Mouse (Mus musculus) myocyte (in vitro differentiated cells): ENCODE data around the gene Rex1bd. TPM values are rescaled to one million over a fixed set of nuclear protein-coding genes. Genes with fewer than 3 reads are reported as not detected.

Source experiments
- H3K27me3 ChIP-seq: one replicate; pipeline ENCODE4 v1.6.1; 2011; ENCODE audit not compliant: control insufficient read depth, insufficient read depth, insufficient read length
- H3K36me3 ChIP-seq: one replicate; pipeline ENCODE4 v1.6.1; 2011; ENCODE audit not compliant: control insufficient read depth, insufficient read depth
- H3K4me2 ChIP-seq: one replicate; pipeline ENCODE4 v1.6.1; 2011; ENCODE audit warnings: low read depth, control low read depth
- H3K4me3 ChIP-seq: one replicate; pipeline ENCODE4 v1.5.1; 2011; ENCODE audit warnings: mild to moderate bottlenecking, control low read depth, moderate library complexity
- H3K79me2 ChIP-seq: one replicate; pipeline ENCODE4 v1.6.1; 2011; ENCODE audit not compliant: control insufficient read depth, insufficient read depth
- H3ac ChIP-seq: one replicate; pipeline ENCODE4 v1.6.1; 2011; ENCODE audit not compliant: control insufficient read depth, insufficient read length
- CEBPB ChIP-seq: IDR thresholded peaks from 2 replicates; pipeline ENCODE4 v1.6.1; 2011; ENCODE audit warnings: mild to moderate bottlenecking, moderate library complexity; ENCODE audit not compliant: poor library complexity, insufficient read depth, severe bottlenecking
- E2F4 ChIP-seq: IDR thresholded peaks from one replicate; pipeline ENCODE4 v1.6.1; 2011; ENCODE audit warnings: mild to moderate bottlenecking, control low read depth, moderate library complexity; ENCODE audit not compliant: insufficient read depth
- MAX ChIP-seq: IDR thresholded peaks from one replicate; pipeline ENCODE4 v1.6.1; 2011; ENCODE audit warnings: low read depth, mild to moderate bottlenecking, control low read depth
- MYOD1 ChIP-seq, 3 experiments: IDR thresholded peaks; one replicate each; pipeline ENCODE4 v1.6.1; 2011; ENCODE audit warnings: control low read depth in 2 of 3, low read depth in 2 of 3, mild to moderate bottlenecking in 2 of 3, moderate library complexity in 1 of 3; ENCODE audit not compliant: insufficient read length in 2 of 3, control insufficient read depth in 1 of 3
- MYOG ChIP-seq, 3 experiments: IDR thresholded peaks; one replicate each; pipeline ENCODE4 v1.6.1; 2011; ENCODE audit warnings: control low read depth in 2 of 3, low read depth in 2 of 3, mild to moderate bottlenecking in 2 of 3; ENCODE audit not compliant: insufficient read length in 2 of 3, control insufficient read depth in 1 of 3, insufficient read depth in 1 of 3
- POLR2A ChIP-seq: IDR thresholded peaks from one replicate; pipeline ENCODE4 v1.6.1; 2011; ENCODE audit warnings: low read depth, mild to moderate bottlenecking, control low read depth, moderate library complexity; ENCODE audit not compliant: insufficient read length
- POLR2AphosphoS2 ChIP-seq: IDR thresholded peaks from one replicate; pipeline ENCODE4 v1.6.1; 2011; ENCODE audit warnings: low read depth, control low read depth; ENCODE audit not compliant: insufficient read length
- REST ChIP-seq: IDR thresholded peaks from one replicate; pipeline ENCODE4 v1.6.1; 2011; ENCODE audit warnings: mild to moderate bottlenecking, control low read depth, moderate library complexity; ENCODE audit not compliant: insufficient read depth, insufficient read length
- SRF ChIP-seq: IDR thresholded peaks from one replicate; pipeline ENCODE4 v1.6.1; 2011; ENCODE audit warnings: low read depth; ENCODE audit not compliant: control insufficient read depth, insufficient read length
- TCF12 ChIP-seq: IDR thresholded peaks from one replicate; pipeline ENCODE4 v1.6.1; 2011; ENCODE audit warnings: mild to moderate bottlenecking, control low read depth; ENCODE audit not compliant: poor library complexity, insufficient read depth, severe bottlenecking
- TCF3 ChIP-seq: IDR thresholded peaks from one replicate; pipeline ENCODE4 v1.6.1; 2011; ENCODE audit warnings: low read depth, control low read depth; ENCODE audit not compliant: insufficient read length
- USF1 ChIP-seq: IDR thresholded peaks from one replicate; pipeline ENCODE4 v1.6.1; 2011; ENCODE audit warnings: low read depth, mild to moderate bottlenecking, control low read depth, moderate library complexity
- polyA plus RNA-seq: library from polyadenylated mRNA; unstranded; fragments of >200 nt; fragmentation: generic; extraction: Trizol; gene quantifications from one replicate; pipeline ENCODE4 v1.2.1, GENCODE M21; 2012; ENCODE audit warnings: missing spikeins

Gene Rex1bd
- polyA plus RNA-seq, 1 experiment = 259 TPM

DNA sequence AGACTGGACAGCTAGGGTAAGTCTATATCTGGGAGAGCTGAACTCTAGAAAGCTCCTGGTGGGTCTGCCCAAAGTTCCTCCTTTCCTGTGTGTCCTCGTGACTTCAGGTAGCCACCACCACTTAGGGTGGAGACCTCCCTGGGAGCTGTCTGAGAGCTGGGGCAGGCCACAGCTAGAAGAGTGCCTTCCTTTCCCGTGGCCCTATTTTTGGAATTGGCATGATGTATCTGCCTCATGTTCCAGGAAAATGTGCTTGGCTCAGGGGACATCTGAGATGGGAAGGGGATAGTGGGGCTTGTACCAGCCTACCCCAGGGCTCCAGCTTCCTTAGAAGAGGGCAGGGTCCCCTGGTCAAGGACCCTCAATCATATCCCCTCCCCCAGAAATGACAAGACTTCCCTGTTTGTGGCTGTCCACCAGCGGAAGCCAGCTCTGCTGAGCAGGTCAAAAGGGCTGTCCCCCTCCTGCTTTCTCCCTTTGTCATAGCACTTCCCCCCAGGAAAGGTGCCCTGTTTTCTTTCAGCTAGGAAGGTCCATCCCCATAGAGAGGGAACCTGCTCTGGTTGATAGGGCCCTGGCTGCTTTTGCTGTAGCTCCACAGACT, 45.1 kb upstream of the Rex1bd start:
- H3K27me3 ChIP-seq = no peaks in the 10 kb centered on the region
- no peak overlapping the region for H3K4me3 ChIP-seq
- H3ac ChIP-seq = no peak overlapping the region
- H3K36me3 ChIP-seq = no peaks in the 10 kb centered on the region
- no peak overlapping the region for H3K4me2 ChIP-seq
- peaks cover 73% of the 10 kb centered on the region for H3K79me2 ChIP-seq
- TF ChIP-seq POLR2AphosphoS2 = no peak
- TF ChIP-seq MYOD1 (IDR thresholded peaks at IDR 0.05; ENCODE audit: control insufficient read depth in 1 of 3, insufficient read length in 2 of 3, low read depth in 2 of 3) = no peak
- no peak for TF ChIP-seq E2F4
- no peak for TF ChIP-seq MAX
- no peak for TF ChIP-seq CEBPB
- no peak for TF ChIP-seq USF1
- TF ChIP-seq POLR2A = no peak
- TF ChIP-seq MYOG (IDR thresholded peaks at IDR 0.05; ENCODE audit: control insufficient read depth in 1 of 3, insufficient read depth in 1 of 3, insufficient read length in 2 of 3, low read depth in 2 of 3) = no peak
- no peak for TF ChIP-seq TCF3

DNA sequence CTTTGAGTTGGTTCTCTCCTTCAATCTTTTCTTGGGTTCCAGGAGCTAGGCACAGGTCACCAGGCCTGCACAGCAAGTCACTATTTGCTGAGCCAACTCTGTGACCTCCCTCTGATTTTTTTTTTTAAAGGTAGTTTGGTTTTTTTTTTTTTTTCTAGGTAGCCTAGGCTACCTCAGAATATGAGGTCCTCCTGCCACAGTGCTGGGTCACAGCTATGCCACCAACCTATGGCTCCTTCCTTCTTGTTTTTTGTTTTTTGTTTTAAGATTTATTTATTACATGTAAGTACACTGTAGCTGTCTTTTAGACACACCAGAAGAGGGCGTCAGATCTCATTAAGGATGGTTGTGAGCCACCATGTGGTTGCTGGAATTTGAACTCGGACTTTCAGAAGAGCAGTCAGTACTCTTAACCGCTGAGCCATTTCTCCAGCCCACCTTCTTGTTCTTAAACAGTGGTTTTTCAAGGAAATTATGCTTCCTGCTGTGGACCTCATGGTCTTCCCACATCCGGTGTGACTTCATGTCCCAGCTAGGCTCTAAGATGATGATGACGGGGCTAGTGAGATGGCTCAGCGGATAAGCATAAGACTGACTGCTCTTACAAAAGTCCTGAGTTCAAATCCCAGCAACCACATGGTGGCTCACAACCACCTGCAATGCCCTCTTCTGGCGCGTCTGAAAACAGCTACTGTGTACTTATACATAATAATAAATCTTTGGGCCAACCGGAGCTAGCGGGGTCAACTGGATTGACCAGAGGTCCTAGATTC, 43.0 kb upstream of the Rex1bd start:
- Histone ChIP-seq H3K4me2 (no peak overlapping the region), H3ac (no peak overlapping the region), H3K27me3 (no peaks in the 10 kb centered on the region), H3K36me3 (no peaks in the 10 kb centered on the region), H3K4me3 (no peak overlapping the region), H3K79me2 (peaks cover 85% of the 10 kb centered on the region)
- no peak for TF ChIP-seq TCF12
- TF ChIP-seq TCF3 = no peak
- TF ChIP-seq REST = no peak
- TF ChIP-seq POLR2AphosphoS2 = no peak
- TF ChIP-seq MYOG (IDR thresholded peaks at IDR 0.05; ENCODE audit: control insufficient read depth in 1 of 3, insufficient read depth in 1 of 3, insufficient read length in 2 of 3, low read depth in 2 of 3) = no peak
- TF ChIP-seq USF1 = no peak
- TF ChIP-seq MAX = no peak
- no peak for TF ChIP-seq CEBPB
- no peak for TF ChIP-seq E2F4
- no peak for TF ChIP-seq SRF
- TF ChIP-seq POLR2A = no peak
- no peak for TF ChIP-seq MYOD1 (IDR thresholded peaks at IDR 0.05; ENCODE audit: control insufficient read depth in 1 of 3, insufficient read length in 2 of 3, low read depth in 2 of 3)

DNA sequence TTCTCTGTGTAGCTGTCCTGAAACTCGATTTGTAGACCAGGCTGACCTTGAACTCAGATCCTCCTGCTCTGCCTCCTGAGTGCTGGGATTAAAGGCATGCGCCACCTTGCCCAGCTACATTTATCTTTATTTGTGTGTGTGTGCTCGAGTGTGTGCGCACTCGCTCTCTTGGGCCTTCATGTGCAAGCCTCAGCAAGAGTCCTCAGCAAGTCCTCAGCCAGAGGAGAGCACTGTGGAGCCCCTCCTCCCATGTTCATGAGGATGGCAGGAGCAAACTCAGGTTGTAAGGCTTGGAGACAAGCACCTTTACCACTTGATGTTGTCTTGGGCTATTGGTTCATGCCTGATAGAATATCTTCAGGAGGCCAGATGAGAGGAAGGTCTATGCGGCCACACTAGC, 41.2 kb upstream of the Rex1bd start:
- Histone ChIP-seq H3K4me2 (no peak overlapping the region), H3K27me3 (no peaks in the 10 kb centered on the region), H3ac (no peak overlapping the region), H3K79me2 (peaks cover 92% of the 10 kb centered on the region), H3K4me3 (no peak overlapping the region), H3K36me3 (no peaks in the 10 kb centered on the region)
- no peak for TF ChIP-seq CEBPB
- no peak for TF ChIP-seq USF1
- TF ChIP-seq MAX = no peak
- no peak for TF ChIP-seq SRF
- no peak for TF ChIP-seq E2F4
- TF ChIP-seq MYOG (IDR thresholded peaks at IDR 0.05; ENCODE audit: control insufficient read depth in 1 of 3, insufficient read depth in 1 of 3, insufficient read length in 2 of 3, low read depth in 2 of 3) = no peak
- TF ChIP-seq REST = no peak
- TF ChIP-seq TCF12 = no peak
- no peak for TF ChIP-seq POLR2A
- no peak for TF ChIP-seq MYOD1 (IDR thresholded peaks at IDR 0.05; ENCODE audit: control insufficient read depth in 1 of 3, insufficient read length in 2 of 3, low read depth in 2 of 3)
- no peak for TF ChIP-seq TCF3
- no peak for TF ChIP-seq POLR2AphosphoS2

DNA sequence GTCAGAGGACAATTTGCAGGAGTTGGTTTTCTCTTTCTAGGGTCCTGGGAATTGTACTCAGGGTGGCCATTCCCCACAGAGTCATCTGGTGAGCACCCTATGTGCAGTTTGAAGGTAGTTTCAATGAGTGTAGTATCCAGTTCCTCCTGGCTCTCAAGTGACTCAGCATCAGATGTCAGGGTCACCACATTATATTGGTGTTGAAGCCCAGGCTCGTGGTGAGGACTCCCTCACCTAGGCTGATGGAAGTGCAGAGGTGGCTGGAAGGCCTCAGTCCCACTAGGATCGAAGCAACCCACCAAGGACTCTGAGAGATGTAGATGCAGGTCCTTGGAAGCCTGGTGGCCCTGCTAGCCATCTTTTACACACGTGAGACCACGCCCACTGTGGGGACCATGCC, 39.9 kb upstream of the Rex1bd start:
- Histone ChIP-seq H3K79me2 (peaks cover 92% of the 10 kb centered on the region), H3ac (no peak overlapping the region), H3K4me2 (no peak overlapping the region), H3K36me3 (no peaks in the 10 kb centered on the region), H3K4me3 (no peak overlapping the region), H3K27me3 (no peaks in the 10 kb centered on the region)
- TF ChIP-seq MYOG (IDR thresholded peaks at IDR 0.05; ENCODE audit: control insufficient read depth in 1 of 3, insufficient read depth in 1 of 3, insufficient read length in 2 of 3, low read depth in 2 of 3) = no peak
- no peak for TF ChIP-seq MAX
- TF ChIP-seq SRF = no peak
- no peak for TF ChIP-seq REST
- TF ChIP-seq USF1 = no peak
- no peak for TF ChIP-seq CEBPB
- TF ChIP-seq E2F4 = no peak
- TF ChIP-seq POLR2AphosphoS2 = no peak
- no peak for TF ChIP-seq TCF12
- TF ChIP-seq POLR2A = no peak
- TF ChIP-seq MYOD1 (IDR thresholded peaks at IDR 0.05; ENCODE audit: control insufficient read depth in 1 of 3, insufficient read length in 2 of 3, low read depth in 2 of 3) = no peak
- no peak for TF ChIP-seq TCF3
